Mouse (Mus musculus) embryonic facial prominence, embryonic 11.5 days (tissue): ENCODE results near the gene Scn10a. TPM values are rescaled to one million over a fixed set of nuclear protein-coding genes. Genes with fewer than 3 reads are reported as not detected.
A peak's percentile ranks its signal among the peaks of the same experiment; 100 is the strongest.

ENCODE experiments used
- ATAC-seq: fragments of 200-750 bp; cut with Nextera tagmentation; replicated peaks from 2 replicates; pipeline ENCODE4 v1.8.0; 2017; ENCODE audit warnings: low read depth; ENCODE audit not compliant: insufficient number of reproducible peaks, low FRiP score, low TSS enrichment
- DNase-seq: peaks from one replicate; pipeline ENCODE4 v3.0.0-alpha.2; 2015; ENCODE audit warnings: low spot score
- H3K27ac ChIP-seq: fragments of 300-500 bp; sonication (generic); replicated peaks from 2 replicates; pipeline ENCODE4 v1.5.1; 2014; ENCODE audit warnings: mild to moderate bottlenecking, low read depth, low read length, control low read depth
- H3K27me3 ChIP-seq: fragments of 300-500 bp; sonication (generic); 2 replicates; pipeline ENCODE4 v1.6.1; 2014; ENCODE audit warnings: mild to moderate bottlenecking, low read length, moderate library complexity, mixed read lengths; ENCODE audit not compliant: control insufficient read depth, insufficient read depth
- H3K36me3 ChIP-seq: fragments of 300-500 bp; sonication (generic); replicated peaks from 2 replicates; pipeline ENCODE4 v1.6.1; 2014; ENCODE audit warnings: low read depth, mild to moderate bottlenecking, low read length, moderate library complexity, mixed read lengths; ENCODE audit not compliant: control insufficient read depth, insufficient read depth
- H3K4me1 ChIP-seq: fragments of 300-500 bp; sonication (generic); 2 replicates; pipeline ENCODE4 v1.6.1; 2014; ENCODE audit warnings: low read length, mixed read lengths; ENCODE audit not compliant: control insufficient read depth, insufficient read depth
- H3K4me2 ChIP-seq: fragments of 300-500 bp; sonication (generic); 2 replicates; pipeline ENCODE4 v1.6.1; 2014; ENCODE audit warnings: low read depth, mild to moderate bottlenecking, control low read depth, low read length, moderate library complexity
- H3K4me3 ChIP-seq: fragments of 300-500 bp; sonication (generic); 2 replicates; pipeline ENCODE4 v1.5.1; 2014; ENCODE audit warnings: low read depth, low read length, control low read depth
- H3K9ac ChIP-seq: fragments of 300-500 bp; sonication (generic); replicated peaks from 2 replicates; pipeline ENCODE4 v1.6.1; 2014; ENCODE audit warnings: mild to moderate bottlenecking, control low read depth, low read length
- H3K9me3 ChIP-seq: fragments of 300-500 bp; sonication (generic); replicated peaks from 2 replicates; pipeline ENCODE4 v1.6.1; 2016; ENCODE audit warnings: mild to moderate bottlenecking, low read length, inconsistent platforms, mixed read lengths; ENCODE audit not compliant: control insufficient read depth
- WGBS: fragments of 180-500 bp; shearing (Covaris S2); extraction: QIAGEN DNeasy Blood & Tissue Kit; methylation state at CpG from one replicate; pipeline ENCODE4 v1.1.7; 2014; 5-methylcytosine and 5-hydroxymethylcytosine counted together
- polyA plus RNA-seq: library from polyadenylated mRNA; unstranded; fragments of >200 nt; fragmentation: Nextera tagmentation; extraction: Ambion mirVana; gene quantifications from 2 replicates; pipeline ENCODE4 v1.2.1, GENCODE M21; 2014

Gene Scn10a
- polyA plus RNA-seq, 1 experiment from 2014 or later: 0.53 TPM

GRCm38 (mm10) chr9:119633475-119633874 is 85.6 kb downstream of the Scn10a start:
- DNase-seq (no peak), ATAC-seq (no peak)
- no peaks in the 10 kb centered on the region for H3K27me3 ChIP-seq
- H3K4me3 ChIP-seq: no peak overlapping the region
- no peaks in the 10 kb centered on the region for H3K9me3 ChIP-seq
- WGBS: 84% methylated on average over 5 of the region's 5 CpGs
- H3K27ac ChIP-seq: no peak overlapping the region
- no peak overlapping the region for H3K9ac ChIP-seq
- H3K4me1 ChIP-seq: peaks cover 5% of the 10 kb centered on the region
- no peaks in the 10 kb centered on the region for H3K36me3 ChIP-seq
- no peak overlapping the region for H3K4me2 ChIP-seq

- H3K27me3 ChIP-seq: no peaks in the 10 kb centered on the region
- no peak overlapping the region for H3K4me3 ChIP-seq
- DNase-seq (peak; percentile 35), ATAC-seq (no peak)
- H3K9ac ChIP-seq: no peak overlapping the region
- H3K4me1 ChIP-seq: peaks cover 5% of the 10 kb centered on the region
- H3K4me2 ChIP-seq: no peak overlapping the region
- H3K9me3 ChIP-seq: no peaks in the 10 kb centered on the region
- H3K27ac ChIP-seq: no peak overlapping the region
- whole genome bisulfite sequencing: 28% methylated on average over 12 of the region's 12 CpGs
- H3K36me3 ChIP-seq: no peaks in the 10 kb centered on the region
Measured at GRCm38 (mm10) chr9:119632801-119633200, 86.3 kb downstream of the Scn10a start.

- H3K9ac ChIP-seq: no peak overlapping the region
- peaks cover 5% of the 10 kb centered on the region for H3K4me1 ChIP-seq
- ATAC-seq: peak; percentile 76; the same call in 1 of the 2 replicates
- H3K36me3 ChIP-seq: no peaks in the 10 kb centered on the region
- H3K27ac ChIP-seq: no peak overlapping the region
- 31% methylated on average over 15 of the region's 15 CpGs for WGBS
- no peak overlapping the region for H3K4me2 ChIP-seq
- no peaks in the 10 kb centered on the region for H3K9me3 ChIP-seq
- peak; percentile 81 for DNase-seq
- no peak overlapping the region for H3K4me3 ChIP-seq
- H3K27me3 ChIP-seq: no peaks in the 10 kb centered on the region
Measured at GRCm38 (mm10) chr9:119631899-119632533, 87.1 kb downstream of the Scn10a start.

GRCm38 (mm10) chr9:119631393-119631898 is 87.7 kb downstream of the Scn10a start:
- DNase-seq (no peak), ATAC-seq (peak; percentile 60)

GRCm38 (mm10) chr9:119628690-119629268 is 90.3 kb downstream of the Scn10a start:
- Histone ChIP-seq H3K36me3 (no peaks in the 10 kb centered on the region), H3K9ac (no peak overlapping the region), H3K9me3 (no peaks in the 10 kb centered on the region), H3K4me2 (no peak overlapping the region), H3K4me1 (peaks cover 5% of the 10 kb centered on the region), H3K4me3 (no peak overlapping the region), H3K27me3 (no peaks in the 10 kb centered on the region), H3K27ac (no peak overlapping the region)
- no peak for ATAC-seq
- WGBS: 72% methylated on average over 8 of the region's 8 CpGs
- no peak for DNase-seq

More at GRCm38 (mm10) chr9:119631393-119631898, 87.7 kb downstream of the Scn10a start:
- H3K9ac ChIP-seq: no peak overlapping the region
- no peaks in the 10 kb centered on the region for H3K36me3 ChIP-seq
- H3K9me3 ChIP-seq: no peaks in the 10 kb centered on the region
- no peaks in the 10 kb centered on the region for H3K27me3 ChIP-seq
- H3K4me3 ChIP-seq: no peak overlapping the region
- peaks cover 5% of the 10 kb centered on the region for H3K4me1 ChIP-seq
- no peak overlapping the region for H3K27ac ChIP-seq
- 63% methylated on average over 13 of the region's 13 CpGs for WGBS
- H3K4me2 ChIP-seq: no peak overlapping the region

- WGBS: 85% methylated on average over 6 of the region's 6 CpGs
- DNase-seq: no peak
- no peak for ATAC-seq
- Histone ChIP-seq H3K27ac (no peak overlapping the region), H3K9me3 (no peaks in the 10 kb centered on the region), H3K36me3 (no peaks in the 10 kb centered on the region), H3K27me3 (no peaks in the 10 kb centered on the region), H3K4me3 (no peak overlapping the region), H3K4me2 (no peak overlapping the region), H3K9ac (no peak overlapping the region), H3K4me1 (peaks cover 3% of the 10 kb centered on the region)
Measured at GRCm38 (mm10) chr9:119627227-119627626, 91.9 kb downstream of the Scn10a start.

- DNase-seq (no peak), ATAC-seq (no peak)
- H3K4me1 ChIP-seq: no peaks in the 10 kb centered on the region
- H3K9ac ChIP-seq: no peak overlapping the region
- 81% methylated on average over 4 of the region's 4 CpGs for WGBS
- no peaks in the 10 kb centered on the region for H3K9me3 ChIP-seq
- H3K4me2 ChIP-seq: no peak overlapping the region
- H3K27me3 ChIP-seq: no peaks in the 10 kb centered on the region
- no peak overlapping the region for H3K27ac ChIP-seq
- no peaks in the 10 kb centered on the region for H3K36me3 ChIP-seq
- H3K4me3 ChIP-seq: no peak overlapping the region
Measured at GRCm38 (mm10) chr9:119624151-119624550, 95.0 kb downstream of the Scn10a start.

- H3K4me1 ChIP-seq: no peaks in the 10 kb centered on the region
- no peak overlapping the region for H3K27ac ChIP-seq
- H3K4me2 ChIP-seq: no peak overlapping the region
- H3K4me3 ChIP-seq: no peak overlapping the region
- H3K36me3 ChIP-seq: no peaks in the 10 kb centered on the region
- no peak for DNase-seq
- no peaks in the 10 kb centered on the region for H3K27me3 ChIP-seq
- no peak for ATAC-seq
- no peak overlapping the region for H3K9ac ChIP-seq
- no peaks in the 10 kb centered on the region for H3K9me3 ChIP-seq
- WGBS: 82% methylated on average over 6 of the region's 6 CpGs
Measured at GRCm38 (mm10) chr9:119614798-119615197, 104.3 kb downstream of the Scn10a start.
